Mouse (Mus musculus) G1E (cell line): Measurements from ENCODE around the gene Gprc5b.

Experiments used
- CTCF ChIP-seq: IDR thresholded peaks from 2 replicates; pipeline ENCODE4 v1.5.1; 2012; ENCODE audit warnings: low read depth, low read length, inconsistent platforms, mixed read lengths
- GATA1 ChIP-seq: IDR thresholded peaks from 2 replicates; pipeline ENCODE4 v1.6.1; 2012; ENCODE audit warnings: borderline replicate concordance, low read length, inconsistent platforms, mixed read lengths
- GATA2 ChIP-seq: IDR thresholded peaks from 2 replicates; pipeline ENCODE4 v1.6.1; 2012; ENCODE audit warnings: low read depth, low read length, inconsistent platforms, borderline replicate concordance
- POLR2AphosphoS5 ChIP-seq: IDR thresholded peaks from 2 replicates; pipeline ENCODE4 v1.6.1; 2012; ENCODE audit warnings: low read depth, low read length, inconsistent platforms; ENCODE audit not compliant: insufficient replicate concordance
- TAL1 ChIP-seq: conservative IDR thresholded peaks from 2 replicates; pipeline ENCODE4 v1.6.1; 2012; ENCODE audit warnings: low read depth, low read length, inconsistent platforms, mixed read lengths

- TF ChIP-seq GATA1, result no peak
- TF ChIP-seq CTCF, result no peak
- TF ChIP-seq TAL1, result no peak
- TF ChIP-seq POLR2AphosphoS5, result no peak
- no peak for TF ChIP-seq GATA2
Measured at GRCm38 (mm10) chr7:118965198-118965597, 29.8 kb downstream of the Gprc5b start.
